Mouse (Mus musculus) heart, embryonic 13.5 days (tissue): ENCODE data around the gene Ephb6. TPM values are rescaled to one million over a fixed set of nuclear protein-coding genes. Genes with fewer than 3 reads are reported as not detected.

Source experiments
- ATAC-seq: fragments of 200-750 bp; cut with Nextera tagmentation; 2 replicates; pipeline ENCODE4 v1.8.0; 2017; ENCODE audit warnings: moderate TSS enrichment; ENCODE audit not compliant: insufficient number of reproducible peaks, low FRiP score, low TSS enrichment; ENCODE audit errors: extremely low read depth
- H3K27ac ChIP-seq: fragments of 300-500 bp; sonication (generic); replicated peaks from 2 replicates; pipeline ENCODE4 v1.5.1; 2015; ENCODE audit warnings: moderate library complexity, mild to moderate bottlenecking, inconsistent platforms
- H3K27me3 ChIP-seq: fragments of 300-500 bp; sonication (generic); replicated peaks from 2 replicates; pipeline ENCODE4 v1.6.1; 2015; ENCODE audit warnings: mild to moderate bottlenecking, inconsistent platforms
- H3K36me3 ChIP-seq: fragments of 300-500 bp; sonication (generic); 2 replicates; pipeline ENCODE4 v1.6.1; 2015; ENCODE audit warnings: mild to moderate bottlenecking, inconsistent platforms
- H3K4me1 ChIP-seq: fragments of 300-500 bp; sonication (generic); 2 replicates; pipeline ENCODE4 v1.6.1; 2015; ENCODE audit warnings: inconsistent platforms
- H3K4me2 ChIP-seq: fragments of 300-500 bp; sonication (generic); 2 replicates; pipeline ENCODE4 v1.6.1; 2015; ENCODE audit warnings: inconsistent platforms, mild to moderate bottlenecking, moderate library complexity
- H3K4me3 ChIP-seq: fragments of 300-500 bp; sonication (generic); 2 replicates; pipeline ENCODE4 v1.5.1; 2015; ENCODE audit warnings: moderate library complexity, mild to moderate bottlenecking, inconsistent platforms
- H3K9ac ChIP-seq: fragments of 300-500 bp; sonication (generic); 2 replicates; pipeline ENCODE4 v1.6.1; 2015; ENCODE audit warnings: inconsistent platforms, mild to moderate bottlenecking, moderate library complexity
- H3K9me3 ChIP-seq: fragments of 300-500 bp; sonication (generic); 2 replicates; pipeline ENCODE4 v1.6.1; 2016; ENCODE audit warnings: inconsistent platforms
- WGBS: fragments of 180-500 bp; shearing (Covaris S2); methylation state at CpG from one replicate; pipeline ENCODE4 v1.1.7; 2015; ENCODE audit warnings: mixed read lengths; 5-methylcytosine and 5-hydroxymethylcytosine counted together
- polyA plus RNA-seq: library from polyadenylated mRNA; unstranded; fragments of >200 nt; fragmentation: Nextera tagmentation; extraction: Ambion mirVana; gene quantifications from 2 replicates; pipeline ENCODE4 v1.2.1, GENCODE M21; 2015

The Ephb6 gene
- polyA plus RNA-seq, 1 experiment from 2014 or later, result 5.3 TPM

GRCm38 (mm10) chr6:41628180-41628579 lies 22.9 kb downstream of the Ephb6 start:
- Histone ChIP-seq H3K4me3 (no peak overlapping the region), H3K4me2 (no peak overlapping the region), H3K9me3 (no peaks in the 10 kb centered on the region), H3K4me1 (0 out of 2 replicates have a peak, but pooled peaks cover 2% of the 10 kb centered on the region), H3K9ac (no peak overlapping the region), H3K27ac (no peak overlapping the region), H3K27me3 (no peaks in the 10 kb centered on the region), H3K36me3 (no peaks in the 10 kb centered on the region)
- WGBS, result 44% methylated on average over 1 of the region's 1 CpGs
- no peak for ATAC-seq

- 63% methylated on average over 2 of the region's 2 CpGs for WGBS
- no peaks in the 10 kb centered on the region for H3K27me3 ChIP-seq
- no peak overlapping the region for H3K27ac ChIP-seq
- H3K4me3 ChIP-seq, result no peak overlapping the region
- ATAC-seq, result no peak
- H3K4me1 ChIP-seq, result no peaks in the 10 kb centered on the region
- H3K36me3 ChIP-seq, result no peaks in the 10 kb centered on the region
- H3K9ac ChIP-seq, result no peak overlapping the region
- no peaks in the 10 kb centered on the region for H3K9me3 ChIP-seq
- no peak overlapping the region for H3K4me2 ChIP-seq
Measured at GRCm38 (mm10) chr6:41630791-41631190, 25.5 kb downstream of the Ephb6 start.

GRCm38 (mm10) chr6:41631549-41631948 lies 26.3 kb downstream of the Ephb6 start:
- no peak overlapping the region for H3K4me3 ChIP-seq
- no peak overlapping the region for H3K9ac ChIP-seq
- H3K27ac ChIP-seq, result no peak overlapping the region
- no peak for ATAC-seq
- H3K27me3 ChIP-seq, result no peaks in the 10 kb centered on the region
- H3K9me3 ChIP-seq, result no peaks in the 10 kb centered on the region
- no peaks in the 10 kb centered on the region for H3K4me1 ChIP-seq
- no peak overlapping the region for H3K4me2 ChIP-seq
- WGBS, result 66% methylated on average over 4 of the region's 4 CpGs
- H3K36me3 ChIP-seq, result no peaks in the 10 kb centered on the region

GRCm38 (mm10) chr6:41635211-41635610 lies 29.9 kb downstream of the Ephb6 start:
- 34% methylated on average over 1 of the region's 1 CpGs for WGBS
- ATAC-seq, result no peak
- Histone ChIP-seq H3K4me3 (no peak overlapping the region), H3K27me3 (no peaks in the 10 kb centered on the region), H3K27ac (no peak overlapping the region), H3K9me3 (no peaks in the 10 kb centered on the region), H3K4me2 (no peak overlapping the region), H3K9ac (no peak overlapping the region), H3K4me1 (no peaks in the 10 kb centered on the region), H3K36me3 (no peaks in the 10 kb centered on the region)

- no peaks in the 10 kb centered on the region for H3K27me3 ChIP-seq
- H3K4me2 ChIP-seq, result no peak within 1 kb of the TSS
- H3K9ac ChIP-seq, result no peak within 1 kb of the TSS
- ATAC-seq, result no peak
- H3K4me3 ChIP-seq, result no peak within 1 kb of the TSS
- H3K4me1 ChIP-seq, result no peaks in the 10 kb centered on the region
- no peaks in the 10 kb centered on the region for H3K9me3 ChIP-seq
- no peaks in the 10 kb centered on the region for H3K36me3 ChIP-seq
- H3K27ac ChIP-seq, result no peak within 1 kb of the TSS
- 10% methylated on average over 5 of the region's 5 CpGs for WGBS
Measured at GRCm38 (mm10) chr6:41636178-41636577, 30.9 kb downstream of the Ephb6 start, which contains the start of gene Trpv6. Trpv6 (minus strand) TSS chr6:41636405.

GRCm38 (mm10) chr6:41637393-41637792 lies 32.1 kb downstream of the Ephb6 start:
- no peaks in the 10 kb centered on the region for H3K36me3 ChIP-seq
- H3K4me1 ChIP-seq, result no peaks in the 10 kb centered on the region
- H3K27ac ChIP-seq, result no peak overlapping the region
- H3K9me3 ChIP-seq, result no peaks in the 10 kb centered on the region
- no peak for ATAC-seq
- no peak overlapping the region for H3K4me3 ChIP-seq
- H3K4me2 ChIP-seq, result no peak overlapping the region
- H3K27me3 ChIP-seq, result no peaks in the 10 kb centered on the region
- 24% methylated on average over 1 of the region's 1 CpGs for WGBS
- no peak overlapping the region for H3K9ac ChIP-seq

- ATAC-seq, result no peak
- no peaks in the 10 kb centered on the region for H3K4me1 ChIP-seq
- H3K9ac ChIP-seq, result no peak overlapping the region
- no peaks in the 10 kb centered on the region for H3K36me3 ChIP-seq
- no peaks in the 10 kb centered on the region for H3K9me3 ChIP-seq
- H3K27ac ChIP-seq, result no peak overlapping the region
- H3K4me2 ChIP-seq, result no peak overlapping the region
- H3K4me3 ChIP-seq, result no peak overlapping the region
- 66% methylated on average over 6 of the region's 6 CpGs for WGBS
- no peaks in the 10 kb centered on the region for H3K27me3 ChIP-seq
Measured at GRCm38 (mm10) chr6:41637927-41638506, 32.7 kb downstream of the Ephb6 start.

GRCm38 (mm10) chr6:41640449-41640848 lies 35.2 kb downstream of the Ephb6 start:
- Histone ChIP-seq H3K27ac (no peak overlapping the region), H3K4me3 (no peak overlapping the region), H3K4me2 (no peak overlapping the region), H3K36me3 (no peaks in the 10 kb centered on the region), H3K4me1 (no peaks in the 10 kb centered on the region), H3K9ac (no peak overlapping the region), H3K9me3 (no peaks in the 10 kb centered on the region), H3K27me3 (no peaks in the 10 kb centered on the region)
- 77% methylated on average over 3 of the region's 3 CpGs for WGBS
- ATAC-seq, result no peak

- H3K9ac ChIP-seq, result no peak overlapping the region
- H3K4me1 ChIP-seq, result no peaks in the 10 kb centered on the region
- H3K27me3 ChIP-seq, result no peaks in the 10 kb centered on the region
- no peak overlapping the region for H3K4me3 ChIP-seq
- H3K36me3 ChIP-seq, result no peaks in the 10 kb centered on the region
- H3K9me3 ChIP-seq, result no peaks in the 10 kb centered on the region
- 51% methylated on average over 6 of the region's 6 CpGs for WGBS
- no peak overlapping the region for H3K27ac ChIP-seq
- no peak for ATAC-seq
- no peak overlapping the region for H3K4me2 ChIP-seq
Measured at GRCm38 (mm10) chr6:41641173-41641866, 36.0 kb downstream of the Ephb6 start.

GRCm38 (mm10) chr6:41642765-41643164 lies 37.5 kb downstream of the Ephb6 start:
- ATAC-seq, result no peak
- WGBS, result 76% methylated on average over 4 of the region's 4 CpGs

GRCm38 (mm10) chr6:41643227-41643626 lies 37.9 kb downstream of the Ephb6 start:
- Histone ChIP-seq H3K4me3 (no peak overlapping the region), H3K27me3 (no peaks in the 10 kb centered on the region), H3K4me2 (no peak overlapping the region), H3K27ac (no peak overlapping the region), H3K9ac (no peak overlapping the region), H3K4me1 (no peaks in the 10 kb centered on the region), H3K36me3 (no peaks in the 10 kb centered on the region), H3K9me3 (no peaks in the 10 kb centered on the region)
- 77% methylated on average over 3 of the region's 3 CpGs for WGBS
- ATAC-seq, result no peak

More at GRCm38 (mm10) chr6:41642765-41643164, 37.5 kb downstream of the Ephb6 start:
- H3K4me3 ChIP-seq, result no peak overlapping the region
- no peak overlapping the region for H3K4me2 ChIP-seq
- no peak overlapping the region for H3K27ac ChIP-seq
- H3K9me3 ChIP-seq, result no peaks in the 10 kb centered on the region
- no peaks in the 10 kb centered on the region for H3K27me3 ChIP-seq
- H3K9ac ChIP-seq, result no peak overlapping the region
- no peaks in the 10 kb centered on the region for H3K36me3 ChIP-seq
- no peaks in the 10 kb centered on the region for H3K4me1 ChIP-seq

GRCm38 (mm10) chr6:41646220-41646619 lies 40.9 kb downstream of the Ephb6 start:
- Histone ChIP-seq H3K4me3 (no peak overlapping the region), H3K27me3 (no peaks in the 10 kb centered on the region), H3K4me2 (no peak overlapping the region), H3K4me1 (no peaks in the 10 kb centered on the region), H3K9ac (no peak overlapping the region), H3K9me3 (no peaks in the 10 kb centered on the region), H3K36me3 (no peaks in the 10 kb centered on the region), H3K27ac (no peak overlapping the region)
- no peak for ATAC-seq
- 71% methylated on average over 3 of the region's 3 CpGs for WGBS
